Mouse (Mus musculus) bone marrow, adult 2 months (tissue): Measurements from ENCODE around the gene Smok3b.

Source experiments
- CTCF ChIP-seq: fragments of 200-500 bp; IDR thresholded peaks from 2 replicates; pipeline ENCODE4 v1.5.1; 2011; ENCODE audit warnings: low read length, control low read depth; ENCODE audit not compliant: control insufficient read depth, insufficient read depth
- POLR2A ChIP-seq: fragments of 200-500 bp; IDR thresholded peaks from 2 replicates; pipeline ENCODE4 v1.6.1; 2011; ENCODE audit warnings: low read depth, mild to moderate bottlenecking, control low read depth, low read length, borderline replicate concordance; ENCODE audit not compliant: control insufficient read depth

DNA sequence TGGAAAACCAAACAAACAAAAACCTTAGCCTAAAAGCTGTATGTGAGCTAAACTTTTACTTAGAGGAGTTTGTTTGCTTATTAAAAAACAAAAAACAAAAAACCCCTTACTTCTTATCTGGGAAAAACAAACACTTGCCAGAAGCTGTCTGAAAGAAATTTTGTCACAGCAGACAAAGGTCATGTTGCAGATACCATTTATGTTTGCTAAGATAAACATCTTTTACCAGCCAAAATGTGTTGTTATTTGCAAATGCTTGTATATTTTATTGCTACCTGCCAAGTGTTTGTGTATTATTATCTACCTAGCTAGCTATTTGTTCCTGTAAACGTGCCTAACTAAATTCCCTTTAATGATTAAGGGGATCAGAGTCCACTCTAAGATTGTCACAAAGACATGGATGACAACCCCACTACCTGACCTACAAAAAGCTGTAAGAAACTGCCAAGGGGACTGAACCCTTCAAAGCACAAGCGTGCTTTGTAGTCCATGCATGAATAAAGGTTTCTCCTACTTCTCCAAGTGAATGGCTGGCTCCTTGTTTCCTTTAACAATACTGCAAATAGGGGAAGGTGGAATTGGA, 62.2 kb downstream of the Smok3b start:
- TF ChIP-seq POLR2A = no peak
- no peak for TF ChIP-seq CTCF
